Mouse (Mus musculus) megakaryocyte, embryonic 14.5 days (primary cell): ENCODE data around the gene Fam204a.

Source experiments
- FLI1 ChIP-seq: IDR thresholded peaks from 2 replicates; pipeline ENCODE4 v1.6.1; 2012; ENCODE audit warnings: low read length, inconsistent platforms, mixed read lengths
- GATA1 ChIP-seq: IDR thresholded peaks from 3 replicates; pipeline ENCODE4 v1.6.1; 2012; ENCODE audit warnings: mixed read lengths, low read length, inconsistent platforms, borderline replicate concordance

GRCm38 (mm10) chr19:60178771-60179563, 47.5 kb downstream of the Fam204a start:
- no peak for TF ChIP-seq FLI1
- no peak for TF ChIP-seq GATA1
